Mouse (Mus musculus) heart, adult 2 months (tissue): ENCODE results near the gene Rin2.

ENCODE experiments used
- CTCF ChIP-seq: fragments of 200-600 bp; IDR thresholded peaks from 2 replicates; pipeline ENCODE4 v1.8.1; 2022; ENCODE audit warnings: antibody characterized with exemption, mild to moderate bottlenecking, moderate library complexity
- EP300 ChIP-seq: fragments of 200-500 bp; IDR thresholded peaks from 2 replicates; pipeline ENCODE4 v1.6.1; 2011; ENCODE audit warnings: low read depth, low read length, control low read depth; ENCODE audit not compliant: insufficient read depth

- TF ChIP-seq CTCF: no peak
- TF ChIP-seq EP300: no peak
Observed at GRCm38 (mm10) chr2:145825221-145825620, 150.2 kb downstream of the Rin2 start.
